Mouse (Mus musculus) gastrocnemius, postnatal 36 days (tissue): ENCODE measurements at regions not wholly inside any gene's neighbourhood (a gene's known extent, or its start where the extent isn't known, plus 50 kb on each side); places are given as distances from the start of the nearest gene placed in this dataset.

ENCODE experiments used
- DNase-seq, 2 experiments: peaks; one replicate each; pipeline ENCODE4 v3.0.0; 2022
- intact Hi-C: fragments of 180-260 bp; cut with DNase I; formaldehyde crosslinking; loops from one replicate; pipeline ENCODE4 v1.15.1; 2025

GRCm38 (mm10) chr14:76872976-76873375 is 163.6 kb upstream of the Ccdc122 start:
- DNase-seq: no peak
- intact Hi-C loops: loop anchor here (5.0 kb wide), 1 partner anchor 106 kb away; no protein-coding TSS in a partner anchor

- DNase-seq: no peak
- intact Hi-C loops: loop anchor here (5.0 kb wide), 1 partner anchor 105 kb away; no protein-coding TSS in a partner anchor
Observed at GRCm38 (mm10) chr14:76872510-76872909, 164.1 kb upstream of the Ccdc122 start.

GRCm38 (mm10) chr14:76868831-76869230 is 167.7 kb upstream of the Ccdc122 start:
- DNase-seq: no peak
- intact Hi-C loops: no loop called here

- DNase-seq: no peak
- intact Hi-C loops: no loop called here
Observed at GRCm38 (mm10) chr14:76868131-76868530, 168.4 kb upstream of the Ccdc122 start.

- intact Hi-C loops: no loop called here
- DNase-seq: no peak
Observed at GRCm38 (mm10) chr14:76864664-76865063, 171.9 kb upstream of the Ccdc122 start.

GRCm38 (mm10) chr14:76863035-76863706 is 173.4 kb upstream of the Ccdc122 start:
- intact Hi-C loops: no loop called here
- DNase-seq: no peak

- no peak for DNase-seq
- intact Hi-C loops: no loop called here
Observed at GRCm38 (mm10) chr14:76858396-76858795, 178.2 kb upstream of the Ccdc122 start.

- intact Hi-C loops: no loop called here
- no peak for DNase-seq
Observed at GRCm38 (mm10) chr14:76857196-76857773, 179.3 kb upstream of the Ccdc122 start.

GRCm38 (mm10) chr14:76856591-76856990 is 180.0 kb upstream of the Ccdc122 start:
- no peak for DNase-seq
- intact Hi-C loops: no loop called here

GRCm38 (mm10) chr14:76854965-76855364 is 181.6 kb upstream of the Ccdc122 start:
- intact Hi-C loops: no loop called here

GRCm38 (mm10) chr14:76851473-76852214 is 184.9 kb upstream of the Ccdc122 start:
- intact Hi-C loops: no loop called here
- no peak for DNase-seq

More at GRCm38 (mm10) chr14:76854965-76855364, 181.6 kb upstream of the Ccdc122 start:
- no peak for DNase-seq

GRCm38 (mm10) chr14:76850641-76851040 is 185.9 kb upstream of the Ccdc122 start:
- no peak for DNase-seq
- intact Hi-C loops: no loop called here

GRCm38 (mm10) chr14:76850051-76850450 is 186.5 kb upstream of the Ccdc122 start:
- no peak for DNase-seq
- intact Hi-C loops: no loop called here

GRCm38 (mm10) chr14:76849636-76850035 is 186.9 kb upstream of the Ccdc122 start:
- intact Hi-C loops: no loop called here
- DNase-seq: no peak

- intact Hi-C loops: no loop called here
Observed at GRCm38 (mm10) chr14:76849071-76849470, 187.5 kb upstream of the Ccdc122 start.

GRCm38 (mm10) chr14:76845706-76846105 is 190.9 kb upstream of the Ccdc122 start:
- intact Hi-C loops: no loop called here
- DNase-seq: no peak

More at GRCm38 (mm10) chr14:76849071-76849470, 187.5 kb upstream of the Ccdc122 start:
- no peak for DNase-seq

- intact Hi-C loops: no loop called here
- no peak for DNase-seq
Observed at GRCm38 (mm10) chr14:76844717-76845116, 191.9 kb upstream of the Ccdc122 start.

GRCm38 (mm10) chr14:76837583-76838220 is 198.9 kb upstream of the Ccdc122 start:
- intact Hi-C loops: no loop called here
- DNase-seq: no peak

GRCm38 (mm10) chr14:76836926-76837516 is 199.6 kb upstream of the Ccdc122 start:
- DNase-seq: no peak
- intact Hi-C loops: no loop called here

- intact Hi-C loops: no loop called here
- no peak for DNase-seq
Observed at GRCm38 (mm10) chr14:76836271-76836670, 200.3 kb upstream of the Ccdc122 start.

- intact Hi-C loops: no loop called here
- DNase-seq: no peak
Observed at GRCm38 (mm10) chr14:76834084-76834483, 202.5 kb upstream of the Ccdc122 start.
